Mouse (Mus musculus) intestine, postnatal 0 days (tissue): ENCODE data around the gene Cacna1c. TPM values are rescaled to one million over a fixed set of nuclear protein-coding genes. Genes with fewer than 3 reads are reported as not detected.

ENCODE experiments used
- ATAC-seq: fragments of 200-750 bp; cut with Nextera tagmentation; 2 replicates; pipeline ENCODE4 v1.8.0; 2017; ENCODE audit warnings: mild to moderate bottlenecking, moderate TSS enrichment, moderate library complexity
- H3K27ac ChIP-seq: fragments of 300-500 bp; sonication (generic); 2 replicates; pipeline ENCODE4 v1.5.1; 2014; ENCODE audit warnings: mild to moderate bottlenecking, low read depth, low read length, moderate library complexity
- H3K27me3 ChIP-seq: fragments of 300-500 bp; sonication (generic); replicated peaks from 2 replicates; pipeline ENCODE4 v1.6.1; 2014; ENCODE audit warnings: low read length, mixed read lengths; ENCODE audit not compliant: control insufficient read depth, insufficient read depth
- H3K36me3 ChIP-seq: fragments of 300-500 bp; sonication (generic); 2 replicates; pipeline ENCODE4 v1.6.1; 2014; ENCODE audit warnings: mild to moderate bottlenecking, moderate library complexity; ENCODE audit not compliant: control insufficient read depth, insufficient read depth
- H3K4me1 ChIP-seq: fragments of 300-500 bp; sonication (generic); replicated peaks from 2 replicates; pipeline ENCODE4 v1.6.1; 2014; ENCODE audit warnings: antibody characterized with exemption, low read length, mixed read lengths; ENCODE audit not compliant: control insufficient read depth, insufficient read depth
- H3K4me2 ChIP-seq: fragments of 300-500 bp; sonication (generic); replicated peaks from 2 replicates; pipeline ENCODE4 v1.6.1; 2014; ENCODE audit warnings: low read depth, mild to moderate bottlenecking, moderate library complexity
- H3K4me3 ChIP-seq: fragments of 300-500 bp; sonication (generic); 2 replicates; pipeline ENCODE4 v1.5.1; 2014; ENCODE audit warnings: low read depth, low read length
- H3K9ac ChIP-seq: fragments of 300-500 bp; sonication (generic); 2 replicates; pipeline ENCODE4 v1.6.1; 2014; ENCODE audit warnings: mild to moderate bottlenecking, low read depth, low read length
- H3K9me3 ChIP-seq: fragments of 300-500 bp; sonication (generic); 2 replicates; pipeline ENCODE4 v1.6.1; 2016; ENCODE audit warnings: mixed run types; ENCODE audit not compliant: control insufficient read depth
- CTCF ChIP-seq: sonication (generic); IDR thresholded peaks from 2 replicates; pipeline ENCODE4 v1.5.1; 2016; ENCODE audit warnings: low read depth, mild to moderate bottlenecking, control low read depth, antibody characterized with exemption, moderate library complexity
- WGBS: fragments of 180-500 bp; shearing (Covaris S2); extraction: QIAGEN DNeasy Blood & Tissue Kit; methylation state at CpG from one replicate; pipeline ENCODE4 v1.1.7; 2014; 5-methylcytosine and 5-hydroxymethylcytosine counted together
- polyA plus RNA-seq: library from polyadenylated mRNA; unstranded; fragments of >200 nt; fragmentation: Nextera tagmentation; extraction: Ambion mirVana; gene quantifications from 2 replicates; pipeline ENCODE4 v1.2.1, GENCODE M21; 2015

Gene Cacna1c
- polyA plus RNA-seq, 1 experiment from 2014 or later, result 1.2 TPM

DNA sequence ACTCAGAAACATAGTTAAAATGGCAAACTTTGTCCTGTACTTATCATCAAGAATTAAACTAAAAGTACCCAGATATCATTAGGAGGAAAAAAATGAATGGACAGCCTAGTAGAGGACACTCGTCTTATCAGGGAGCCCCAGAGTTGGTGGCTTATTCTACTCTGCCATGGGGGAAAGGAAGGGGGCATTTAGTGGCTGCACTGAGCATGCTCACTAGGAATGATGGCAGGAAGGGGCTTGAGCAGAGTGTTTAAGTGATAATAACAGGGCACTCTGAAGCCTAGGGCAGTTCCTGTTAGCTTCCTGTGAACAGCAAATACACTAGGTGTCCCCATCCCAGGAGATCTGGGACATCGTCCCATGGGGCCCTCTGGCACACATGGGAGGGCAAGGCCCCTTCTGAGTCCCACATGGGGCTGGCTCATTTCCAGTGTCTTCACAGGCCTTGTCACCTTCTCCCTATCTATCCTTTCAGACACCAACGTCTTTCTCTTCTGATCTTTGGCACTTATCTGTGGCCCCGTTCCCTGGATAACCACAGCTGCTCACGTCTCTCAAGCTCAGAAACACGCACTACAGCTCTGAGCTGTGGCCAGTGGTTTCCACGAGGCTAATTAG lies 437.8 kb downstream of the Cacna1c start:
- no peaks in the 10 kb centered on the region for H3K4me1 ChIP-seq
- H3K4me3 ChIP-seq, result no peak overlapping the region
- H3K9ac ChIP-seq, result no peak overlapping the region
- ATAC-seq, result no peak
- WGBS, result 71% methylated on average over 7 of the region's 7 CpGs
- H3K9me3 ChIP-seq, result no peaks in the 10 kb centered on the region
- no peak overlapping the region for H3K27ac ChIP-seq
- TF ChIP-seq CTCF, result no peak
- no peaks in the 10 kb centered on the region for H3K27me3 ChIP-seq
- no peaks in the 10 kb centered on the region for H3K36me3 ChIP-seq
- H3K4me2 ChIP-seq, result no peak overlapping the region

DNA sequence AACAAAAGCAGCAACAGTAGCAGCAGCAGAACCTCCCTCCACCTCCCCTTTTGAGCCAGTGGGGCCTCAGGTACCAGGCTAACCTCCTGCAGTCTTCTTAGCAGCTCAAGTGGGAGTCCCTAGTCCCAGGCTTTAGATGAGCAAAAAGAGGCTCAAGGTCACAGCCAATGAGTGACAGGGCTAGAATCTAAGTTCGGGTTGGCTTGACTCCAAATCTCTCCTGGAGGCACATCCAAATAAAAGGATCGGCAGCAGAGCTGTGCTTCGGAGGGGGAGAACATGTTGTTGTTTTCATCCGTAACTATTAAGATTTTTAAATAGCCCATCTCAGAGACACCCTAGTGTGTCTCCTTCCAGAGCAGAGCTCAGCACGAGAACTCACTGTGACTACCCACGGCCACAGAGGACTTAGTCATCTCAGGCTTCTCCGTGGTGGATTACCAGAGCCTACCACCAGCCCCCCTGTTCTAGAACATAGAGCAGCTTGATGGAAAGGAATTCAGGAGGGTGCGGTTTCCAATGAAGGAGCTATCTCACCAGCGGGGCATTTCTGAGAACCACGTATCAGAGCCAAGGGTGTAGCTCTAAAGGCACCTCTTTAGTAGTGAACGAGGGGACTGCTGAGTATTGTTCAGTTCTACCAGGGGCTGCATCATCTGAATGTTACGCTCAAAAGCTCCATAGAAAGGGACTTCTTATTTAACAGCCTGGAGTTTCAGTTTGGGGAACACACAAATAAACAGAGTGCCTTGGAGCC lies 438.5 kb downstream of the Cacna1c start:
- no peak overlapping the region for H3K4me3 ChIP-seq
- H3K4me1 ChIP-seq, result no peaks in the 10 kb centered on the region
- no peak overlapping the region for H3K9ac ChIP-seq
- H3K9me3 ChIP-seq, result no peaks in the 10 kb centered on the region
- no peak for ATAC-seq
- no peaks in the 10 kb centered on the region for H3K27me3 ChIP-seq
- no peak overlapping the region for H3K27ac ChIP-seq
- no peak for TF ChIP-seq CTCF
- 84% methylated on average over 12 of the region's 12 CpGs for WGBS
- no peaks in the 10 kb centered on the region for H3K36me3 ChIP-seq
- H3K4me2 ChIP-seq, result no peak overlapping the region

DNA sequence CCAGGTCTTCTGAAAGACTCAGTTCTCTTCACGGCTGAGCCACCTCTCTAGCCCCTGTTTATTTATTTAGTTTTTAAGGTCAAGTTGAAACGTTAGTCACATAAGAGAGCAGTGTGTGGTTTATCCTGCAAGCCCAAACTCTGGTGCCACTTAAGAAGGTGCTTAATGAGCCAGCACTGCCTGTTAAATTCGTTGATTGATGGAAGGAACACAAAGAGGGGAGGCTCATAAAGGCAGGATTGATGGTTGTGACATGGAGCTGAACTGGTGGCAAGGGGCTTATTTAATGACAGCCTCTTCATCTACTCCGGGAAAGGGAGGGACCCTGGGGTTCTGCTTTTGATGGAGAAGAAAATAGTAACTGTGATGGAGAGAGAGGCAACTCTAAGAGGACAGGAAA lies 439.7 kb downstream of the Cacna1c start:
- Histone ChIP-seq H3K9me3 (no peaks in the 10 kb centered on the region), H3K4me2 (no peak overlapping the region), H3K36me3 (no peaks in the 10 kb centered on the region), H3K27ac (no peak overlapping the region), H3K27me3 (no peaks in the 10 kb centered on the region), H3K9ac (no peak overlapping the region), H3K4me1 (no peaks in the 10 kb centered on the region), H3K4me3 (no peak overlapping the region)
- TF ChIP-seq CTCF, result no peak
- 43% methylated on average over 4 of the region's 4 CpGs for WGBS
- no peak for ATAC-seq

DNA sequence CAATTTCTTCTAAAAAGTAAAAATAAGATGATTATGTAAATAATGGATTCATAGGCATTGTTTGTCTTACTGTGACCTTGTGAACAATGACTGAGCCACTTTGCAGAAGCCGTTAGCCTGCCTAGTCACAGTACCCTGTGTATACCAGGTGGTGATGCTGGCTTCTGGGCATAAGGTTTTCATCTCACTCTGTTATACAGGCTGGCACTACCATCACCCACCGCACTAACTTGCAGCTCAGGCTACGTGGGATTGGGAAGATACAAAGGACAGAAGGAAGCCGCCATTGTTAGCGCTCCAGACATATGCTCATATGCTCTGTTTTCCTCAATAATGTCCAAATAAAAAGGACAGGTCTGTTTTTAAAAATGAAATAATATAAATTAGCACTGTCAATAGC lies 440.4 kb downstream of the Cacna1c start:
- H3K36me3 ChIP-seq, result no peaks in the 10 kb centered on the region
- no peak overlapping the region for H3K4me3 ChIP-seq
- no peak overlapping the region for H3K4me2 ChIP-seq
- H3K9me3 ChIP-seq, result no peaks in the 10 kb centered on the region
- no peaks in the 10 kb centered on the region for H3K27me3 ChIP-seq
- ATAC-seq, result no peak
- H3K4me1 ChIP-seq, result no peaks in the 10 kb centered on the region
- no peak for TF ChIP-seq CTCF
- WGBS, result 90% methylated on average over 5 of the region's 5 CpGs
- no peak overlapping the region for H3K9ac ChIP-seq
- no peak overlapping the region for H3K27ac ChIP-seq

DNA sequence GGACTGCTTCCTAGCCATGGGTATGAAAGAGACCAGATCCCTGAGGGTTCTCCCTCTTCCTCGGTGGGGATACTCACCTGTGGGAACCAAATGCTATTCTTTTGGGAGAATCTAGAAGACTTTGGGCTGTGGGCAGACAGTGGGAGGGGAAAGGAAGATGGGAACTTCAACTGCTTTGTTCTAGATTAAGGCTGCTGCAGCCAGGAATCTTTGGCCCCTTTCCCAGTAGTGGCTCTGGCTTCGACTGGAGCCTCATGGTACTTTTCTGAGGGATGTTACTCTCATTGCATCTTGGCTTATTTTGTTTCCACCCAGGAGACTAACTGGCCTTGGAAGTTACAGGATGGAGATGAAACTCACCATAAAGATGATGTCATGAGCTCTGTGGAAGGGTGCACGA lies 441.8 kb downstream of the Cacna1c start:
- H3K27ac ChIP-seq, result no peak overlapping the region
- TF ChIP-seq CTCF, result no peak
- H3K36me3 ChIP-seq, result no peaks in the 10 kb centered on the region
- no peaks in the 10 kb centered on the region for H3K27me3 ChIP-seq
- no peak overlapping the region for H3K4me3 ChIP-seq
- no peaks in the 10 kb centered on the region for H3K9me3 ChIP-seq
- no peaks in the 10 kb centered on the region for H3K4me1 ChIP-seq
- WGBS, result 61% methylated on average over 3 of the region's 3 CpGs
- no peak overlapping the region for H3K9ac ChIP-seq
- H3K4me2 ChIP-seq, result no peak overlapping the region
- no peak for ATAC-seq

DNA sequence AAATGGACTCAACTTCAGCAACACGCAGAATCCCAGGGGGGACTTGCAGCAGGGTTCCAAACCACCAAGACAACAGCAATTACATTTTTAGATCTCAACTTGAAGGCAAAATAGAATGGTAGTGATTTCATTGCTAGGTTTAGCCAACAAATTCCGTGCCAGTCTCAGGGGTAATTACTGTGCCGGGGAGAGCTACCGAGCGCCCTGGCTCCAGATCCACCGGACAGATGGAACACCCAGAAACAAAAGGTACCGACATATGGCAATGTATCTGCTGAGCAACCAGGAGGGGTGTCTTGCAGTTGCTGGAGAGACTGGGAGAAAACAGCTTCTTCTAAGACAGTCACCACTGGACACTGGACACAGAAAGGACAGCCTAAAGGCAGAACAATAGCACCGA lies 442.4 kb downstream of the Cacna1c start:
- no peaks in the 10 kb centered on the region for H3K36me3 ChIP-seq
- TF ChIP-seq CTCF, result no peak
- ATAC-seq, result no peak
- H3K9me3 ChIP-seq, result no peaks in the 10 kb centered on the region
- H3K4me1 ChIP-seq, result no peaks in the 10 kb centered on the region
- no peaks in the 10 kb centered on the region for H3K27me3 ChIP-seq
- no peak overlapping the region for H3K9ac ChIP-seq
- no peak overlapping the region for H3K4me2 ChIP-seq
- no peak overlapping the region for H3K27ac ChIP-seq
- 93% methylated on average over 8 of the region's 8 CpGs for WGBS
- no peak overlapping the region for H3K4me3 ChIP-seq
